Mouse (Mus musculus): ENCODE results near the gene Alkbh2. TPM values are rescaled to one million over a fixed set of nuclear protein-coding genes. Genes with fewer than 3 reads are reported as not detected.

Gene Alkbh2
- total RNA-seq (2021), result 1 to 10 TPM; 6.2 to 6.9 TPM

- intact Hi-C loops (cut with DNase I), result no loop called here
- peak; percentile 82 for DNase-seq
Measured at GRCm38 (mm10) chr5:114127374-114128349, at the start of gene Alkbh2. TSS of gene Alkbh2 (minus strand) at chr5:114128218.

DNA sequence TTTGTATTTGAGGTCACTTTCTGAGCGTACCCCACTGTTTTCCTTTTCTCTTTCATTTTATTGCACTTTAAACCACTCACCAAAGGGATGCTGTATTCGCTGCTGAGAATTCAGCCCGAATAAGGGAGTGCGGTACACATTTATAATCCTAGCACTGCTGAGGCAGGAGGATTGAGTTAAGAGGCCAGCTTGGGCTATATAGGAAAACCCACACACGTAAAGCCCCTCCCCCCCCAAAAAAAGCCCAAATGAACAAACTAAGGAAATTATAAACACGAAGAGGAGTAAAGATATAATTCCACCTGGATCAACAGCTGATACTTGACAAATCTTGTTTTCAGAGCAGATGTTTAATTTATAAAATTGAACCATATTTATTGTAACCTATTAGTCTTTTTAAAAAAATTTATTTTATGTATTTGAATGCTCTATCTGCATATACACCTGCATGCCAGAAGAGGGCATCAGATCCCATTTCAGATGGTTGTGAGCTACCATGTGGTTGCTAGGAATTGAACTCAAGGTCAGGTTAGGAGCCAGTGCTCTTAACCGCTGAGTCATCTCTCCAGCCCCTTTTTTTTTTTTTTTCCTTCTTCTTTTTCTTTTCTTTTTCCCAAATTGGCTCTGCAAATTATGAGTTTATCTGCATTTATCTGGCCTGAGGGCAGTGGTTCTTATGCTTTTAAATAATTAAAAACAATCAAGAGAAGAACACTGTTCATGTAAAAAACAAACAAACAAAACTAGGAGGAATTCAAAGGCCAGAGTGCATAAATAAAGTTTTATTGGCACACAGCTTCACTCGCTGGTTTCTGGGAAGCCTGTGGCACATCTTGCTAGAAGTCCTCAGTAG is 48.8 kb upstream of the Alkbh2 start:
- intact Hi-C loops (cut with DNase I), result no loop called here
- no peak for DNase-seq

DNA sequence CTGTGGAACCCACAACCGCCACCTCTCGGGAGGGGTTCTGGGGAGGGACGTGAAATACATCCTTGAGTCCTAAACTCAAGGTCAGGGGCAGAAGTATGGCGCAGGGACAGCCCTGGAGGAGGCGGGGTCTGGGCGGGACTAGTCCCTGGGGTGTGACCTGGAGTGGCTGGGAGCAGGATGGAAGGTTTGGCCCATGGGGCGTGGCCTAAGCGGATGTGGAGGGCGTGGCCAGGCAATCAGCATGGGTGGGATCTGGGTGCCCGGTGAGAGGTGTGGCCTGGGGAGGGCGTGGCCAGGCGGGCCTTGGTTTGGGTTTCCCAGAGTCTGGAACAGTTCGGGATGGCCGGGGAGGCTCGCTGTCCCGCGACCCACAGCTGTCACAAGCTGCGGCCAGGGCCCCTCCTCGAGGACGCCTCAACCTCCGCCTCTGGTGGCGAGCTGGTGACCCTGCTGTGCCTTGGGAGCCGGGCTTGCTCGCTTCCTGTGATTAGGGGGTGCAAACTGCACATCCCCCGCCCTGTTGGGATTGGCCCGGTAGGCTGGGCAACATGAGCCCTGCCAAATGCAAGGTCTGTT is 47.7 kb upstream of the Alkbh2 start:
- intact Hi-C loops (cut with DNase I), result no loop called here
- DNase-seq, result peak; percentile 78

GRCm38 (mm10) chr5:114174639-114175038 is 46.6 kb upstream of the Alkbh2 start:
- intact Hi-C loops (cut with DNase I), result no loop called here
- peak; percentile 66 for DNase-seq

GRCm38 (mm10) chr5:114173877-114174581 is 46.0 kb upstream of the Alkbh2 start:
- intact Hi-C loops (cut with DNase I), result no loop called here
- no peak for DNase-seq

- intact Hi-C loops (cut with DNase I), result no loop called here
- DNase-seq, result no peak
Measured at GRCm38 (mm10) chr5:114173458-114173857, 45.4 kb upstream of the Alkbh2 start.

DNA sequence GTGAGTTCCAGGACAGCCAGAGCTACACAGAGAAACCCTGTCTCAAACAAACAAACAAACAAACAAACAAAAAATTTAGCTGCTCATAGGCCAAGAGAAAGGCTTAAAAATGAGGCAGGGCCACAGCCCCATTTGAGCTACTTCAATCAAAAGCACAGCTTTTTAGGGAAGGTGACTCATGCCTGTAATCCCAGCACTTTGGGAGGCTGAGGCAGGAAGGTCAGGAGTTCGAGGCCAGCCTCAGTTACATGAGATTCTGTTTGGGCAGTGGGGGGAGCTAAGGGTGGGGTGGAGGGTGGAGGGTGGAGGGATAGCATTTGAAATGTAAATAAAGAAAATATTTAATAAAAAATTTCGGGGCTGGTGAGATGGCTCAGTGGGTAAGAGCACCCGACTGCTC is 44.9 kb upstream of the Alkbh2 start:
- intact Hi-C loops (cut with DNase I), result no loop called here
- DNase-seq, result no peak

DNA sequence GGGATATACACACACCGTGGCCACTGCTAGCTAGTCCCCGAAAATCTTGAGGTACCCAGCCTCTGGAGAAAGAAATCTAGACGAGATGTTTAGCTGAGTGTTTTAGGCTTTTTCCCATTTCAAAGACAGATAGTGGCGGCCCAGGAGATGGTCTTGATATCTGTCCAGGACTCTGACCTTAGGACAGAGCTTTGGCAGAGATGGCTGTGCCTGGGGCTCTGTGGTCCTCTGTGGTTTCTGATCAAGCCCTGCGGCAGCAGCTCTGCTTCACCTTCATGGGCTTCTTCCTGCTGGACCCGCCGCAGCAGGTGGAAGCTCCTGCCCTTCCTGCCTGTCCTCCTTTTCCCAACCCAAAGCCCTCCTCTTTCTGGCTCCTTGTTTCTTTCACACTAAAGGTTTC is 42.3 kb upstream of the Alkbh2 start:
- intact Hi-C loops (cut with DNase I), result no loop called here

DNA sequence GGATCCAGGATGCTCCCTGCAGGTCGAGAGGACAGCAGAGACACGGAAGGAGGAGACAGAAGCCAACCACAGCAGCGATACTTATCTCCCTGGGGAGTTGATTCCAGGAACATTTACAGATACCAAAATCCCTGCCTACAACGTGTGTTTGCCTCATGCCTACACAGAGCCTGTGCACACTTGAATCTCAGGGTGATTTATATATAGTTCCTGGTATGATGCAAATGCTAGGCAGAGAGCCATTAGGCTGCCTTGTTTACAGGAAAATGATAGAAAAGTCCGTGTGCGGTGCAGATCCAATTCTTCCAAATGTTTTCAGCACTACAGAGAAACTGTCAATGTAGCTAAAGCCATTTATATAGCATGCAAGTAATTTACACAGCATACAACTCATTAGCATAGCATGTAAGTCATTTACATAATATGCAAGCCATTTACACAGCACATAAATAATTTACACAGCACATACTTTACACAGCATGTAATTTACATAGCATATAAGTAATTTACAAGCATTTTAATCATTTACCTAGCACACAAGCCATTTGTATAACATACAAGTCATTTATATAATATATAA is 35.2 kb upstream of the Alkbh2 start:
- no peak for DNase-seq

More for the DNA sequence above, 42.3 kb upstream of the Alkbh2 start:
- no peak for DNase-seq

GRCm38 (mm10) chr5:114162106-114162815 is 34.2 kb upstream of the Alkbh2 start:
- DNase-seq, result no peak
- intact Hi-C loops (cut with DNase I), result no loop called here

More for the DNA sequence above, 35.2 kb upstream of the Alkbh2 start:
- intact Hi-C loops (cut with DNase I), result no loop called here

DNA sequence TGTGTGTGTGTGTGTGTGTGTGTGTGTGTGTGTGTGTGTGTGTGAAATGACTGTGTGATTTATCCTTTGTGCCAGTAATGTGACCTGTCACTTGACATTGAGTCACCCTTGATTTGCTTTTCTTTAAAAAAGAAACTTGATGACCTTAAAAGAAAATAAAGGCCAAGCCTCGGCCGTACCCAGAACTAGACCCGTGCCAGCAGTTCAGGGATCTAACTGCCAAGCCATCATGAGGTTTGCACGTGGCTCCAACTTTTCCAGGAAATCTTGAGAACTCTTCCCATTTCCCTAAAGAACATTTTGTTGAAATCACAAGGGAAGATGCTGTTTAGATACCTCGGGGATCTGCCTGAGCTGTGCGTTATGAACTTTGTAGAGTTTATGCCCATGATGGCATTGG is 33.4 kb upstream of the Alkbh2 start:
- intact Hi-C loops (cut with DNase I), result no loop called here

GRCm38 (mm10) chr5:114157236-114157635 is 29.2 kb upstream of the Alkbh2 start:
- intact Hi-C loops (cut with DNase I), result no loop called here
- DNase-seq, result no peak

More for the DNA sequence above, 33.4 kb upstream of the Alkbh2 start:
- no peak for DNase-seq

DNA sequence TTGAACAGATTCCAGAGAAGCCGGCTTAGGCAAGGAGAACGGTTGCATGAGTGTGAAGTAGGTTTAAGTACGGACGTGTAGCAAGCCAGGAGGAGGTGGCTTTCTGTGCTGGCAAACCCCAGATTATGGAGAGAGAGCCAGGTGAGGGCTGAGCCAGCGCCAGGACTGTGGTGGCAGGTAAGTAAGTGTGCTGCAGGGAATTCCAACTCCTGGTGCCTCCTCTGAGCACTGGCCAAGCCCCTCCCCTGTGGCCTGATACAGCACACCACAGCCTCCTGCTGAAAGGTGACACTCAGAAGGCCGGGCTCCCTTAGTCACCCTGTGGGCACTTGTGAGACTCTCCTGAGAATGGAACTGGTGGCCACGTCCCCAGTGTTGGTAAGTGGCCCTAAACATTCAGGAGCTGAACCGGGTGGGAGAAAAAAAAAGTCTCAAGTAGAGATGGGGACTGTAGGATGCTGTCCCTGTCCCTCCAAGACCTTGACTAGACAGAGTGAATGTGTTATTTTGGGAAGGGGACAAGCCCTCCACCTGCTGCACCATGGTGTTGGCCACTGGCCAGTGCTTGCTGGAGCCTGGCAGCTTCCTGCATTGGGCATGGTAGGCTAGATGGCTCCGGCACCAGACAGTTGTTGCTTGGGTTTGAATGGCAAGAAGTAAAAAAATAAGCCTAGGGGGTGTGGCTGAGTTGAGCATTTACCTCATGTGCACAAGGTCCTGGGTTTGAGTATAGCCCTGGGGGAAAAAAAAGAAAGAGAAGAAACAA is 27.3 kb upstream of the Alkbh2 start:
- intact Hi-C loops (cut with DNase I), result no loop called here
- DNase-seq, result peak; percentile 64

DNA sequence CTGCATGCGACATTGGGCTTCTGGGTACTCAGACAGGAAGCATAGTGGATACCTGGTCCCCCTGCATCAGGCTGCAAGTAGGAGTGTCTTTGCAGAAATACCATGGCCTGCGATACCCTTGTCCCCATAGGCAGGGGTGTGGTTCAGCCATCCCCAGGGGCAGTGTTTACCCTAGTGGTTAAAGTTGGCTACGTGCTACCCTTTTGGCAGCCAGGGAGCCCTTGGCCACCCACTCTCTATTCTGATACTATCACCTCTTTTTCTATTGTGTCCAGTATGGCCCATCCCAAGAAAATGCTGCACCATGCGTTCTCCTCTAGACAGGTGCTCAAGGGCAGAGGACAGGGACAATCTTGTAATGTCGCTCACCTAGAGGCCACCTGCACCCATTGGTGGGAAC is 26.7 kb upstream of the Alkbh2 start:
- DNase-seq, result no peak

GRCm38 (mm10) chr5:114153490-114153889 is 25.5 kb upstream of the Alkbh2 start:
- intact Hi-C loops (cut with DNase I), result no loop called here
- DNase-seq, result no peak

More for the DNA sequence above, 26.7 kb upstream of the Alkbh2 start:
- intact Hi-C loops (cut with DNase I), result no loop called here

- intact Hi-C loops (cut with DNase I), result no loop called here
- DNase-seq, result no peak
Measured at GRCm38 (mm10) chr5:114152359-114153092, 24.5 kb upstream of the Alkbh2 start.

GRCm38 (mm10) chr5:114147043-114147972 is 19.3 kb upstream of the Alkbh2 start:
- no peak for DNase-seq
- intact Hi-C loops (cut with DNase I), result no loop called here
